Mouse (Mus musculus) myocyte (in vitro differentiated cells): ENCODE measurements around the gene Ttc21a. TPM values are rescaled to one million over a fixed set of nuclear protein-coding genes. Genes with fewer than 3 reads are reported as not detected.

ENCODE experiments used
- H3K27me3 ChIP-seq: one replicate; pipeline ENCODE4 v1.6.1; 2011; ENCODE audit not compliant: control insufficient read depth, insufficient read depth, insufficient read length
- H3K36me3 ChIP-seq: one replicate; pipeline ENCODE4 v1.6.1; 2011; ENCODE audit not compliant: control insufficient read depth, insufficient read depth
- H3K4me2 ChIP-seq: one replicate; pipeline ENCODE4 v1.6.1; 2011; ENCODE audit warnings: low read depth, control low read depth
- H3K4me3 ChIP-seq: one replicate; pipeline ENCODE4 v1.5.1; 2011; ENCODE audit warnings: mild to moderate bottlenecking, control low read depth, moderate library complexity
- H3K79me2 ChIP-seq: one replicate; pipeline ENCODE4 v1.6.1; 2011; ENCODE audit not compliant: control insufficient read depth, insufficient read depth
- H3ac ChIP-seq: one replicate; pipeline ENCODE4 v1.6.1; 2011; ENCODE audit not compliant: control insufficient read depth, insufficient read length
- CEBPB ChIP-seq: IDR thresholded peaks from 2 replicates; pipeline ENCODE4 v1.6.1; 2011; ENCODE audit warnings: mild to moderate bottlenecking, moderate library complexity; ENCODE audit not compliant: poor library complexity, insufficient read depth, severe bottlenecking
- E2F4 ChIP-seq: IDR thresholded peaks from one replicate; pipeline ENCODE4 v1.6.1; 2011; ENCODE audit warnings: mild to moderate bottlenecking, control low read depth, moderate library complexity; ENCODE audit not compliant: insufficient read depth
- MAX ChIP-seq: IDR thresholded peaks from one replicate; pipeline ENCODE4 v1.6.1; 2011; ENCODE audit warnings: low read depth, mild to moderate bottlenecking, control low read depth
- MYOD1 ChIP-seq, 3 experiments: IDR thresholded peaks; one replicate each; pipeline ENCODE4 v1.6.1; 2011; ENCODE audit warnings: control low read depth in 2 of 3, low read depth in 2 of 3, mild to moderate bottlenecking in 2 of 3, moderate library complexity in 1 of 3; ENCODE audit not compliant: insufficient read length in 2 of 3, control insufficient read depth in 1 of 3
- MYOG ChIP-seq, 3 experiments: IDR thresholded peaks; one replicate each; pipeline ENCODE4 v1.6.1; 2011; ENCODE audit warnings: control low read depth in 2 of 3, low read depth in 2 of 3, mild to moderate bottlenecking in 2 of 3; ENCODE audit not compliant: insufficient read length in 2 of 3, control insufficient read depth in 1 of 3, insufficient read depth in 1 of 3
- POLR2A ChIP-seq: IDR thresholded peaks from one replicate; pipeline ENCODE4 v1.6.1; 2011; ENCODE audit warnings: low read depth, mild to moderate bottlenecking, control low read depth, moderate library complexity; ENCODE audit not compliant: insufficient read length
- POLR2AphosphoS2 ChIP-seq: IDR thresholded peaks from one replicate; pipeline ENCODE4 v1.6.1; 2011; ENCODE audit warnings: low read depth, control low read depth; ENCODE audit not compliant: insufficient read length
- REST ChIP-seq: IDR thresholded peaks from one replicate; pipeline ENCODE4 v1.6.1; 2011; ENCODE audit warnings: mild to moderate bottlenecking, control low read depth, moderate library complexity; ENCODE audit not compliant: insufficient read depth, insufficient read length
- SRF ChIP-seq: IDR thresholded peaks from one replicate; pipeline ENCODE4 v1.6.1; 2011; ENCODE audit warnings: low read depth; ENCODE audit not compliant: control insufficient read depth, insufficient read length
- TCF12 ChIP-seq: IDR thresholded peaks from one replicate; pipeline ENCODE4 v1.6.1; 2011; ENCODE audit warnings: mild to moderate bottlenecking, control low read depth; ENCODE audit not compliant: poor library complexity, insufficient read depth, severe bottlenecking
- TCF3 ChIP-seq: IDR thresholded peaks from one replicate; pipeline ENCODE4 v1.6.1; 2011; ENCODE audit warnings: low read depth, control low read depth; ENCODE audit not compliant: insufficient read length
- USF1 ChIP-seq: IDR thresholded peaks from one replicate; pipeline ENCODE4 v1.6.1; 2011; ENCODE audit warnings: low read depth, mild to moderate bottlenecking, control low read depth, moderate library complexity
- polyA plus RNA-seq: library from polyadenylated mRNA; unstranded; fragments of >200 nt; fragmentation: generic; extraction: Trizol; gene quantifications from one replicate; pipeline ENCODE4 v1.2.1, GENCODE M21; 2012; ENCODE audit warnings: missing spikeins

Ttc21a gene
- polyA plus RNA-seq, 1 experiment = 0.05 TPM

- no peaks in the 10 kb centered on the region for H3K79me2 ChIP-seq
- H3K4me2 ChIP-seq = no peak overlapping the region
- no peak overlapping the region for H3ac ChIP-seq
- H3K36me3 ChIP-seq = peaks cover 58% of the 10 kb centered on the region
- TF ChIP-seq MYOD1 (IDR thresholded peaks at IDR 0.05; ENCODE audit: control insufficient read depth in 1 of 3, insufficient read length in 2 of 3, low read depth in 2 of 3) (no peak), TCF3 (no peak), MAX (no peak), USF1 (no peak), SRF (no peak), TCF12 (no peak), POLR2AphosphoS2 (no peak), E2F4 (no peak), CEBPB (no peak), POLR2A (no peak)
- no peaks in the 10 kb centered on the region for H3K27me3 ChIP-seq
- H3K4me3 ChIP-seq = no peak overlapping the region
These were observed 27.5 kb upstream of the Ttc21a start for GRCm38 (mm10) chr9:119909931-119910330.

GRCm38 (mm10) chr9:119913087-119913838, 24.1 kb upstream of the Ttc21a start:
- Histone ChIP-seq H3K79me2 (no peaks in the 10 kb centered on the region), H3K4me2 (no peak overlapping the region), H3K27me3 (no peaks in the 10 kb centered on the region), H3K36me3 (peaks cover 40% of the 10 kb centered on the region), H3ac (no peak overlapping the region), H3K4me3 (no peak overlapping the region)
- TF ChIP-seq CEBPB (no peak), MYOG (IDR thresholded peaks at IDR 0.05; ENCODE audit: control insufficient read depth in 1 of 3, insufficient read depth in 1 of 3, insufficient read length in 2 of 3, low read depth in 2 of 3) (no peak), SRF (no peak), E2F4 (no peak), POLR2AphosphoS2 (no peak), POLR2A (no peak), REST (no peak), TCF12 (no peak), USF1 (no peak), MYOD1 (IDR thresholded peaks at IDR 0.05; ENCODE audit: control insufficient read depth in 1 of 3, insufficient read length in 2 of 3, low read depth in 2 of 3) (no peak), MAX (no peak), TCF3 (no peak)

- TF ChIP-seq REST (no peak), SRF (no peak), POLR2AphosphoS2 (no peak), TCF12 (no peak), E2F4 (no peak), CEBPB (no peak), MAX (no peak), MYOD1 (IDR thresholded peaks at IDR 0.05; ENCODE audit: control insufficient read depth in 1 of 3, insufficient read length in 2 of 3, low read depth in 2 of 3) (no peak), USF1 (no peak), POLR2A (no peak), MYOG (IDR thresholded peaks at IDR 0.05; ENCODE audit: control insufficient read depth in 1 of 3, insufficient read depth in 1 of 3, insufficient read length in 2 of 3, low read depth in 2 of 3) (no peak), TCF3 (no peak)
- no peak overlapping the region for H3K4me2 ChIP-seq
- no peak overlapping the region for H3K4me3 ChIP-seq
- no peaks in the 10 kb centered on the region for H3K79me2 ChIP-seq
- H3K27me3 ChIP-seq = no peaks in the 10 kb centered on the region
- H3ac ChIP-seq = no peak overlapping the region
- H3K36me3 ChIP-seq = peaks cover 28% of the 10 kb centered on the region
These were observed 17.5 kb upstream of the Ttc21a start for GRCm38 (mm10) chr9:119919858-119920257.

GRCm38 (mm10) chr9:119923462-119923861, 13.9 kb upstream of the Ttc21a start:
- peaks cover 23% of the 10 kb centered on the region for H3K36me3 ChIP-seq
- no peak overlapping the region for H3K4me2 ChIP-seq
- TF ChIP-seq CEBPB (no peak), SRF (no peak), E2F4 (no peak), TCF12 (no peak), MAX (no peak), POLR2AphosphoS2 (peak; percentile 16), POLR2A (no peak), MYOD1 (IDR thresholded peaks at IDR 0.05; ENCODE audit: control insufficient read depth in 1 of 3, insufficient read length in 2 of 3, low read depth in 2 of 3) (no peak), USF1 (no peak)
- H3K4me3 ChIP-seq = no peak overlapping the region
- no peaks in the 10 kb centered on the region for H3K27me3 ChIP-seq
- H3ac ChIP-seq = no peak overlapping the region
- H3K79me2 ChIP-seq = no peaks in the 10 kb centered on the region
